Mouse (Mus musculus) kidney, embryonic 15.5 days (tissue): Measurements from ENCODE around the gene Syvn1. TPM values are rescaled to one million over a fixed set of nuclear protein-coding genes. Genes with fewer than 3 reads are reported as not detected.

Source experiments
- ATAC-seq: fragments of 200-750 bp; cut with Nextera tagmentation; replicated peaks from 2 replicates; pipeline ENCODE4 v1.8.0; 2017; ENCODE audit warnings: moderate TSS enrichment; ENCODE audit not compliant: low FRiP score
- H3K27ac ChIP-seq: fragments of 300-500 bp; sonication (generic); 2 replicates; pipeline ENCODE4 v1.5.1; 2015; ENCODE audit warnings: mild to moderate bottlenecking, inconsistent platforms
- H3K27me3 ChIP-seq: fragments of 300-500 bp; sonication (generic); 2 replicates; pipeline ENCODE4 v1.6.1; 2015; ENCODE audit warnings: inconsistent platforms
- H3K36me3 ChIP-seq: fragments of 300-500 bp; sonication (generic); 2 replicates; pipeline ENCODE4 v1.6.1; 2015; ENCODE audit warnings: inconsistent platforms
- H3K4me1 ChIP-seq: fragments of 300-500 bp; sonication (generic); 2 replicates; pipeline ENCODE4 v1.6.1; 2015; ENCODE audit warnings: inconsistent platforms
- H3K4me2 ChIP-seq: fragments of 300-500 bp; sonication (generic); 2 replicates; pipeline ENCODE4 v1.6.1; 2015; ENCODE audit warnings: moderate library complexity, mild to moderate bottlenecking, inconsistent platforms
- H3K4me3 ChIP-seq: fragments of 300-500 bp; sonication (generic); replicated peaks from 2 replicates; pipeline ENCODE4 v1.5.1; 2015; ENCODE audit warnings: mild to moderate bottlenecking, inconsistent platforms
- H3K9ac ChIP-seq: fragments of 300-500 bp; sonication (generic); 2 replicates; pipeline ENCODE4 v1.6.1; 2015; ENCODE audit warnings: mild to moderate bottlenecking, inconsistent platforms
- H3K9me3 ChIP-seq: fragments of 300-500 bp; sonication (generic); replicated peaks from 2 replicates; pipeline ENCODE4 v1.6.1; 2016; ENCODE audit warnings: inconsistent platforms
- WGBS: fragments of 180-500 bp; shearing (Covaris S2); methylation state at CpG from one replicate; pipeline ENCODE4 v1.1.7; 2015; ENCODE audit warnings: mixed read lengths; 5-methylcytosine and 5-hydroxymethylcytosine counted together
- polyA plus RNA-seq: library from polyadenylated mRNA; unstranded; fragments of >200 nt; fragmentation: Nextera tagmentation; extraction: Ambion mirVana; gene quantifications from 2 replicates; pipeline ENCODE4 v1.2.1, GENCODE M21; 2015

Gene Syvn1
- polyA plus RNA-seq, 1 experiment from 2014 or later = 35.6 TPM

- Histone ChIP-seq H3K27me3 (no peaks in the 10 kb centered on the region), H3K9me3 (no peaks in the 10 kb centered on the region), H3K4me3 (peak overlapping the region; percentile 99), H3K9ac (peak overlapping the region; percentile 88), H3K27ac (peak overlapping the region; percentile 99), H3K4me2 (peak overlapping the region; percentile 86), H3K4me1 (peaks cover 38% of the 10 kb centered on the region), H3K36me3 (peaks cover 26% of the 10 kb centered on the region)
- 17% methylated on average over 20 of the region's 20 CpGs for WGBS
- ATAC-seq = no peak
These were observed 746 bp upstream of the Syvn1 start for GRCm38 (mm10) chr19:6045366-6046293.

GRCm38 (mm10) chr19:6047154-6047898 lies 950 bp downstream of the Syvn1 start:
- peaks cover 43% of the 10 kb centered on the region for H3K36me3 ChIP-seq
- 1% methylated on average over 44 of the region's 44 CpGs for WGBS
- no peaks in the 10 kb centered on the region for H3K9me3 ChIP-seq
- peak overlapping the region; percentile 88 for H3K9ac ChIP-seq
- H3K27me3 ChIP-seq = no peaks in the 10 kb centered on the region
- H3K4me3 ChIP-seq = peak overlapping the region; percentile 99
- peak; percentile 10; the same call in 1 of the 2 replicates for ATAC-seq
- H3K4me1 ChIP-seq = peaks cover 28% of the 10 kb centered on the region
- H3K27ac ChIP-seq = peak overlapping the region; percentile 99
- H3K4me2 ChIP-seq = peak overlapping the region; percentile 86

GRCm38 (mm10) chr19:6047899-6048166 lies 1.5 kb downstream of the Syvn1 start:
- H3K9me3 ChIP-seq = no peaks in the 10 kb centered on the region
- peak overlapping the region; percentile 99 for H3K27ac ChIP-seq
- peak overlapping the region; percentile 88 for H3K9ac ChIP-seq
- no peaks in the 10 kb centered on the region for H3K27me3 ChIP-seq
- H3K36me3 ChIP-seq = peaks cover 48% of the 10 kb centered on the region
- peak overlapping the region; percentile 99 for H3K4me3 ChIP-seq
- H3K4me1 ChIP-seq = peaks cover 27% of the 10 kb centered on the region
- peak overlapping the region; percentile 86 for H3K4me2 ChIP-seq
- WGBS = 84% methylated on average over 8 of the region's 8 CpGs
- ATAC-seq = no peak

- peaks cover 32% of the 10 kb centered on the region for H3K4me1 ChIP-seq
- H3K4me2 ChIP-seq = peak overlapping the region; percentile 86; the same call in 1 of the 2 replicates
- H3K36me3 ChIP-seq = peaks cover 58% of the 10 kb centered on the region
- 84% methylated on average over 11 of the region's 11 CpGs for WGBS
- no peaks in the 10 kb centered on the region for H3K27me3 ChIP-seq
- peak overlapping the region; percentile 99 for H3K4me3 ChIP-seq
- H3K9ac ChIP-seq = no peak overlapping the region
- H3K27ac ChIP-seq = no peak overlapping the region
- no peaks in the 10 kb centered on the region for H3K9me3 ChIP-seq
- no peak for ATAC-seq
These were observed 2.5 kb downstream of the Syvn1 start for GRCm38 (mm10) chr19:6048681-6049410.

- H3K36me3 ChIP-seq = peaks cover 79% of the 10 kb centered on the region
- H3K4me1 ChIP-seq = peaks cover 29% of the 10 kb centered on the region
- H3K4me2 ChIP-seq = no peak overlapping the region
- no peak overlapping the region for H3K27ac ChIP-seq
- no peak for ATAC-seq
- H3K9me3 ChIP-seq = no peaks in the 10 kb centered on the region
- WGBS = 86% methylated on average over 7 of the region's 7 CpGs
- H3K4me3 ChIP-seq = no peak overlapping the region
- H3K9ac ChIP-seq = no peak overlapping the region
- H3K27me3 ChIP-seq = no peaks in the 10 kb centered on the region
These were observed 6.1 kb downstream of the Syvn1 start for GRCm38 (mm10) chr19:6052516-6052915.

GRCm38 (mm10) chr19:6054296-6054695 lies 7.9 kb downstream of the Syvn1 start:
- WGBS = 80% methylated on average over 5 of the region's 5 CpGs
- H3K27ac ChIP-seq = no peak overlapping the region
- no peaks in the 10 kb centered on the region for H3K9me3 ChIP-seq
- no peak overlapping the region for H3K4me3 ChIP-seq
- H3K9ac ChIP-seq = no peak overlapping the region
- H3K4me1 ChIP-seq = peaks cover 23% of the 10 kb centered on the region
- H3K27me3 ChIP-seq = no peaks in the 10 kb centered on the region
- no peak for ATAC-seq
- H3K36me3 ChIP-seq = peaks cover 74% of the 10 kb centered on the region
- H3K4me2 ChIP-seq = no peak overlapping the region

GRCm38 (mm10) chr19:6056696-6057095 lies 10.3 kb downstream of the Syvn1 start:
- 54% methylated on average over 4 of the region's 4 CpGs for WGBS
- peak overlapping the region; percentile 82 for H3K9ac ChIP-seq
- ATAC-seq = no peak
- H3K4me1 ChIP-seq = peaks cover 31% of the 10 kb centered on the region
- 0 out of 2 replicates have a peak overlapping the region, but pooled peaks have one; percentile 81 for H3K27ac ChIP-seq
- H3K9me3 ChIP-seq = no peaks in the 10 kb centered on the region
- peak overlapping the region; percentile 95 for H3K4me3 ChIP-seq
- H3K4me2 ChIP-seq = peak overlapping the region; percentile 78
- peaks cover 61% of the 10 kb centered on the region for H3K36me3 ChIP-seq
- H3K27me3 ChIP-seq = no peaks in the 10 kb centered on the region

GRCm38 (mm10) chr19:6057313-6058096 lies 11.1 kb downstream of the Syvn1 start, which contains the start of the genes Mrpl49 and Fau:
Mrpl49 (minus strand) TSS chr19:6057785.
Fau (plus strand) TSS chr19:6057844.
- H3K4me1 ChIP-seq = peaks cover 39% of the 10 kb centered on the region
- H3K9me3 ChIP-seq = no peaks in the 10 kb centered on the region
- WGBS = under 1% methylated on average over 63 of the region's 63 CpGs
- no peaks in the 10 kb centered on the region for H3K27me3 ChIP-seq
- peak; percentile 89 for ATAC-seq
- H3K4me2 ChIP-seq = peak within 1 kb of the TSS; percentile 78
- H3K4me3 ChIP-seq = peak within 1 kb of the TSS; percentile 95
- H3K9ac ChIP-seq = peak within 1 kb of the TSS; percentile 94
- peaks cover 53% of the 10 kb centered on the region for H3K36me3 ChIP-seq
- H3K27ac ChIP-seq = peak within 1 kb of the TSS; percentile 85

GRCm38 (mm10) chr19:6058513-6058912 lies 12.1 kb downstream of the Syvn1 start:
- peak overlapping the region; percentile 95 for H3K4me3 ChIP-seq
- no peak for ATAC-seq
- 38% methylated on average over 5 of the region's 5 CpGs for WGBS
- peaks cover 43% of the 10 kb centered on the region for H3K36me3 ChIP-seq
- H3K4me2 ChIP-seq = peak overlapping the region; percentile 78
- H3K9ac ChIP-seq = peak overlapping the region; percentile 94
- H3K4me1 ChIP-seq = peaks cover 44% of the 10 kb centered on the region
- H3K9me3 ChIP-seq = no peaks in the 10 kb centered on the region
- peak overlapping the region; percentile 85 for H3K27ac ChIP-seq
- no peaks in the 10 kb centered on the region for H3K27me3 ChIP-seq

GRCm38 (mm10) chr19:6058966-6059365 lies 12.6 kb downstream of the Syvn1 start:
- Histone ChIP-seq H3K9ac (peak overlapping the region; percentile 94; the same call in 1 of the 2 replicates), H3K4me2 (peak overlapping the region; percentile 78), H3K9me3 (no peaks in the 10 kb centered on the region), H3K4me3 (peak overlapping the region; percentile 95), H3K36me3 (peaks cover 38% of the 10 kb centered on the region), H3K4me1 (peaks cover 46% of the 10 kb centered on the region), H3K27me3 (no peaks in the 10 kb centered on the region), H3K27ac (0 out of 2 replicates have a peak overlapping the region, but pooled peaks have one; percentile 85)
- no peak for ATAC-seq
- 81% methylated on average over 5 of the region's 5 CpGs for WGBS

- peak within 1 kb of the TSS; percentile 94 for H3K9ac ChIP-seq
- H3K9me3 ChIP-seq = no peaks in the 10 kb centered on the region
- peaks cover 19% of the 10 kb centered on the region for H3K36me3 ChIP-seq
- ATAC-seq = peak; percentile 73
- peak within 1 kb of the TSS; percentile 80 for H3K4me3 ChIP-seq
- whole genome bisulfite sequencing = under 1% methylated on average over 58 of the region's 58 CpGs
- peak within 1 kb of the TSS; percentile 98 for H3K4me2 ChIP-seq
- no peaks in the 10 kb centered on the region for H3K27me3 ChIP-seq
- H3K4me1 ChIP-seq = peaks cover 48% of the 10 kb centered on the region
- H3K27ac ChIP-seq = peak within 1 kb of the TSS; percentile 95
These were observed 14.7 kb downstream of the Syvn1 start, which contains the start of gene Znhit2 for GRCm38 (mm10) chr19:6061021-6061533. Znhit2 (plus strand) TSS chr19:6061192.
